Mouse (Mus musculus) adipose tissue, adult 10 weeks (tissue): Measurements from ENCODE around the gene Aff3. TPM values are rescaled to one million over a fixed set of nuclear protein-coding genes. Genes with fewer than 3 reads are reported as not detected.

Source experiments
- polyA plus RNA-seq: library from polyadenylated mRNA; stranded (reverse); fragments of 350-450 nt; fragmentation: Illumina TruSeq; extraction: RNeasy Lipid Tissue Mini Kit (QIAGEN cat#74804); gene quantifications from one replicate; pipeline ENCODE4 v1.2.3, GENCODE M21; 2014; ENCODE audit warnings: low read depth, low replicate concordance

The Aff3 gene
- 3.9 TPM for polyA plus RNA-seq

DNA sequence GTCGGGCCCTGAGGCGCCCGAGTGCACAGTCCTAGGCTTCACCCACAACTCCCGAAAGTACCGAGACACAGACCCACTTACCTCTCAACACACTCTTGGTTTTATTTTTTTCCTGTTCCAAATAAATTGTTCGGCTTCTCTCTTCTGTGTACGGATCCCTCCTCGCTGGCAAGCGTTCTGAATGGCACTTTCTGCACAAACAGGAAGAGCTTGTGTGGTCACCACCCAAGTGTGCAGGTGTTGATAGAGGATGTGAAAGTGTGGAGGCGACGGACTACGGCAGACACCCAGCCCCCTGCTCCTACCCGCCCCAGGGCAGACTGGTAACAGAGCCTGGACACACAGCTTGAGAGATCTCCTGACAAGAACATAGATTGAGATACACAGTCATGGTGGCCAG lies at the start of gene Aff3:
Gene Aff3, minus strand, starts transcription at position 179 of the 400 bp plus-strand sequence.

GRCm38 (mm10) chr1:38129501-38130267 lies 535.1 kb downstream of the Aff3 start, which contains the start of gene Rev1:
TSS of gene Rev1 (minus strand) at chr1:38129801.

Other genes starting within 250 kb of the Aff3 start
- gene Lonrf2, start 171.8 kb upstream of the Aff3 start, polyA plus RNA-seq, result 1.4 TPM
- 16.6 TPM for gene Chst10, start 233.2 kb upstream of the Aff3 start, polyA plus RNA-seq